Mouse (Mus musculus) spleen, adult 2 months (tissue): Measurements from ENCODE around the gene Stk39.

ENCODE experiments used
- CTCF ChIP-seq: fragments of 200-500 bp; IDR thresholded peaks from 2 replicates; pipeline ENCODE4 v1.5.1; 2011; ENCODE audit warnings: mild to moderate bottlenecking, inconsistent platforms; ENCODE audit not compliant: insufficient read depth, insufficient read length, insufficient replicate concordance; ENCODE audit errors: extremely low read depth
- POLR2A ChIP-seq: fragments of 200-500 bp; IDR thresholded peaks from 2 replicates; pipeline ENCODE4 v1.6.1; 2011; ENCODE audit warnings: low read depth, low read length, inconsistent platforms

DNA sequence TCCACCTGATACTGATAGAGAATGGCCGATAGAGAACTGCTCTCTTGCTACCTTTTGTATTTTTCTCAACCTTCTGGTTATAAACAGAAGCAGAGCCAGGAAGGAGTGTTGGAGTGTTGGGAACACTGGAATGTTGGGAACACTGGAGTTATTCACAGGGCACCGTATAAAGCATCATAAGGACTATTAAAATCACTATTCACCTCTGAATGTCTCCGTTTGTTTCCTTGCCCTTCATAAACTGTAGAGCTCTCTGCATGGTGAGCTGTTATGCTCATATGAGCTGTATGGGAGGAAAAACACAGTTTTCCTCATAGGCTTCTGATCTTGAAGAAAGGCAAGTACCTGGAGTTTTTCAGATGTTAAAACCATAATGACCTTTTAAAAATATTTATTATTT is 295.6 kb downstream of the Stk39 start:
- TF ChIP-seq CTCF (no peak), POLR2A (no peak)
